In the genomic region with DNA sequence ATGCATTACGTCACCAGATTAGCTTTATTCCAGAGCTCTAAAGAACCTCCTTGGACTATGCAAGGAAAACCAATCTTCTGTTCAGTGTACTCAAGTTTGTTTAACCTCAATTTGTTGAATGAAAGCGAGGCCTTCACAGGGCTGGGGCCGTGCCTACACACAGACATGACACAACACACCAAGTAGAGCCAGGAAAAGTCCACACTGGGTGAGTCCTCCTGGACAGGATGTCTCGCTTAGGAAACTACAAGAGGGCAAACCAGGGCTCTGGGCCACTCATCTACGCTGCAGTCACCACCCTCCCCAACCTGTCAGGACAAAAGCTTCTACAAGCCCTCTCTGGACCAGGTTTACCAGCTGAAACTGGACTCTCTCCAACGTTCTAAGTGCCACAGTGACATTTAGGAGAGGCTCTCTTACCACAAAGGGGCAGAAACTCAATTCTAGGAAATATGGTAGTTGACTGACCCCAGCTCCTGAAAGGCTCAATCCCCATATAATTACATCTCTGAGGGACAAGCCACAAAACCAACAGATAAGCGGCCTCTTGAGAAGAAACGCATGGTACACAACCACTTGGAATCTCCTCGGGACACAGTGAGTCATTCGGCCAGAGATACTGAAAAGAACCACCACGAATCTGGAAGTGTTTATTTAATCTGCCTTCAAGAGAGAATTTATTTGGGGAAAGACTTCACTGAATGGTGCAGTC, we compare ENCODE assay signal across 9 mouse cellular contexts.
DNase-seq lines count a peak whose midpoint lies in the region; ATAC-seq lines count a peak whose summit lies in the region.
"Had no signal": no experiment of that assay in that cellular context is flagged by ENCODE, and none has a peak within 500 bp of the region (broad histone marks: within the 10 kb centered on the region; RNA-seq: fewer than 3 reads in every experiment).

No protein-coding gene starts in this region.

- peak overlapping the region; percentile 65 for H3K9ac ChIP-seq in heart, embryonic 16.5 days (ENCODE audit: low read length)
- H3K9ac ChIP-seq in liver, embryonic 16.5 days (ENCODE audit: low read depth, low read length): no peak overlapping the region

- H3K4me2 ChIP-seq in heart, embryonic 16.5 days (ENCODE audit: low read depth, low read length): peak overlapping the region; percentile 56
- no peak overlapping the region for H3K4me2 ChIP-seq in liver, embryonic 16.5 days (ENCODE audit: low read depth, low read length)

- DNase-seq in frontal cortex, postnatal 25 days (ENCODE audit: low spot score in 2 of 2): no peak
- DNase-seq in adrenal gland, postnatal 10 days: peak; percentile 68
- no peak for DNase-seq in thymus, postnatal 14 days
- DNase-seq in right cerebral cortex, postnatal 4 days: no peak
- no peak for DNase-seq in right cerebral cortex, postnatal 36 days (ENCODE audit: low spot score in 2 of 2)

- H3K27ac ChIP-seq in heart, embryonic 16.5 days (ENCODE audit: low read length): peak overlapping the region; percentile 92
- 0 out of 2 replicates have a peak overlapping the region, but pooled peaks have one; percentile 12 for H3K27ac ChIP-seq in liver, embryonic 16.5 days (ENCODE audit: low read length)

- peak; percentile 36; the same call in 1 of the 2 replicates for ATAC-seq in frontal cortex, adult (ENCODE audit: low TSS enrichment)
- peak; percentile 66 for ATAC-seq in heart, embryonic 16.5 days (replicated peaks; ENCODE audit: extremely low read depth, insufficient read depth, low FRiP score)
- 0 out of 2 replicates have a peak, but pooled peaks have one; percentile 45 for ATAC-seq in liver, embryonic 16.5 days (ENCODE audit: low read depth)

- H3K36me3 ChIP-seq in heart, embryonic 16.5 days (ENCODE audit: control insufficient read depth, insufficient read depth): no peaks in the 10 kb centered on the region
- H3K36me3 ChIP-seq in liver, embryonic 16.5 days (ENCODE audit: control insufficient read depth, insufficient read depth): no peaks in the 10 kb centered on the region
- H3K36me3 ChIP-seq: G1E had no signal

- no peaks in the 10 kb centered on the region for H3K9me3 ChIP-seq in heart, embryonic 16.5 days (replicated peaks; ENCODE audit: control insufficient read depth, low read length)
- H3K9me3 ChIP-seq in liver, embryonic 16.5 days (replicated peaks; ENCODE audit: control insufficient read depth, low read length): no peaks in the 10 kb centered on the region
- H3K9me3 ChIP-seq: G1E had no signal

- H3K4me3 ChIP-seq in heart, embryonic 16.5 days (ENCODE audit: low read length): peak overlapping the region; percentile 34; the same call in 1 of the 2 replicates
- no peak overlapping the region for H3K4me3 ChIP-seq in liver, embryonic 16.5 days (ENCODE audit: low read depth, low read length)

- H3K27me3 ChIP-seq in heart, embryonic 16.5 days (ENCODE audit: control insufficient read depth, insufficient read depth, low read length): no peaks in the 10 kb centered on the region
- H3K27me3 ChIP-seq in liver, embryonic 16.5 days (ENCODE audit: control insufficient read depth, insufficient read depth, low read depth, low read length): no peaks in the 10 kb centered on the region

- 30% methylated on average over 11 of the region's 11 CpGs for WGBS in heart, embryonic 16.5 days
- 47% methylated on average over 11 of the region's 11 CpGs for WGBS in liver, embryonic 16.5 days (ENCODE audit: insufficient replicate concordance)

- H3K4me1 ChIP-seq in heart, embryonic 16.5 days (ENCODE audit: control insufficient read depth, insufficient read depth, low read length): peaks cover 38% of the 10 kb centered on the region
- peaks cover 11% of the 10 kb centered on the region for H3K4me1 ChIP-seq in liver, embryonic 16.5 days (ENCODE audit: control insufficient read depth, low read depth, low read length)
